Mouse (Mus musculus) erythroblast, embryonic 14.5 days (primary cell): ENCODE measurements around the gene Gm15557.

Source experiments
- GATA1 ChIP-seq: IDR thresholded peaks from 2 replicates; pipeline ENCODE4 v1.6.1; 2012; ENCODE audit warnings: low read length, inconsistent platforms, mixed read lengths
- TAL1 ChIP-seq: IDR thresholded peaks from 3 replicates; pipeline ENCODE4 v1.6.1; 2012; ENCODE audit warnings: low read length, inconsistent platforms, mixed read lengths

DNA sequence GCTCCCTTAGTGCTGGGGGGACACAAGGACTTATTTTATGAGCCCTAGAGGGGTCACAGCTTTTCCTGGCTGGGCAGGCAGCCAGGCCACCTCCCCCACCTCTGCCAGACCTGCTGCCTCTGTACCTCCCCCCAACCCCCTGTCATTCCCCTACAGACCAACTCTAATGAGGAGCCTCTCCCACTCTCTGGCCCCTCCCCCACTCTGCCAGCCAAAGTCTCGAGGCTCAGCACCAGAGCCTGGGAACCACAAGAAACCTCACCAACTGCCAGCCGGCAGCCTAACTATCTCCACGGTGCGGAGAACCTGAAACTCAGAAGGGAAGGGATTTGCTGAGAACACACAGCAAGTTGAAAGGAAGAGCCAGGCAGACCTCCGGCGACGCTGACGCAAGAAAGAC, 2.9 kb downstream of the Gm15557 start:
- no peak for TF ChIP-seq TAL1
- no peak for TF ChIP-seq GATA1
